Mouse (Mus musculus): ENCODE results near the gene Epha1.

DNA sequence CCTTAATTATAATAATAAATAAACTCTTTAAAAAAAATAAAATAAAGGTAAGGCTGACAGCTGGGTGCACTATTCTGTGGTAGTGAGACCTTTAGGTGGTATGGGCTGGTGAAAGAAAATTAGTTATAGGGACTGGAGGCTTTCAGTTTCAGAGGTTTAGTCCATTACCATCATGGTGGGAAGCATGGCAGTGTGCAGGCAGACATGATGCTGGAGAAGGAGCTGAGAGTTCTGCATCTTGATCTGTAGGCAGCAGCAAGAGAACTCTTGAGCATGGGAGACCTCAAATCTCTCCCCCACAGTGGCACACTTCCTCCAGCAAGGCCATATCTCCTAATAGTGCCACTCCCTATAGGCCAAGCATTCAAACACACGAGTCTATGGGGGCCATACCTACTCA is 30.9 kb downstream of the Epha1 start:
- no peak for TF ChIP-seq POLR2AphosphoS5 (IDR thresholded peaks at IDR 0.05; ENCODE audit: borderline replicate concordance, low read depth, low read length)
- no peak for TF ChIP-seq POLR2A (IDR thresholded peaks at IDR 0.05; ENCODE audit: control insufficient read depth in 1 of 2, insufficient read depth in 1 of 2, low read depth in 1 of 2, low read length in 2 of 2, poor library complexity in 1 of 2)
- TF ChIP-seq NELFE (IDR thresholded peaks at IDR 0.05; ENCODE audit: low read depth, low read length): no peak
- no peak for TF ChIP-seq CTCF (IDR thresholded peaks at IDR 0.05 in 2 of 3, conservative IDR thresholded peaks at IDR 0.05 in 1 of 3; ENCODE audit: control insufficient read depth in 1 of 3, insufficient read depth in 1 of 3, low read depth in 2 of 3, low read length in 3 of 3, poor library complexity in 1 of 3, severe bottlenecking in 1 of 3)
- no peak for TF ChIP-seq MAX (IDR thresholded peaks at IDR 0.05; ENCODE audit: low read length)
- TF ChIP-seq JUND (IDR thresholded peaks at IDR 0.05; ENCODE audit: low read depth, low read length): no peak
- no peak for TF ChIP-seq ZNF384 (IDR thresholded peaks at IDR 0.05; ENCODE audit: low read depth, low read length)
- no peak for TF ChIP-seq CHD2 (IDR thresholded peaks at IDR 0.05; ENCODE audit: low read length)

Data from MEL (cell line).